Mouse (Mus musculus): ENCODE measurements around the gene Ube2cbp. TPM values are rescaled to one million over a fixed set of nuclear protein-coding genes. Genes with fewer than 3 reads are reported as not detected.

The Ube2cbp gene
- total and polyA plus RNA-seq, 3 experiments = 3.3 to 6.4 (median 5.5) TPM

GRCm38 (mm10) chr9:86447431-86447830, 17.3 kb downstream of the Ube2cbp start:
- H3K4me1 ChIP-seq (ENCODE audit: control insufficient read depth in 1 of 2, insufficient read depth in 2 of 2) = peaks cover 0 to 11% of the 10 kb centered on the region in 2 experiments; a peak in 2 of 4 replicates
- no peak overlapping the region for H3K9ac ChIP-seq (ENCODE audit: insufficient read depth, low read depth)
- H3K36me3 ChIP-seq (replicated peaks in 1 of 2; ENCODE audit: control insufficient read depth in 1 of 2, insufficient read depth in 1 of 2, low read length in 1 of 2) = no peaks in the 10 kb centered on the region
- dilution Hi-C loops (cut with MboI; ENCODE audit: extremely low pct_ligation_motif_present, extremely low pct_unique_long_range_greater_than_20kb, low sequenced_read_pairs) = no loop called here
- no peaks in the 10 kb centered on the region for H3K9me3 ChIP-seq (replicated peaks; ENCODE audit: low read length)
- TF ChIP-seq PAX5 (IDR thresholded peaks at IDR 0.05; ENCODE audit: low read length) (no peak), CHD2 (IDR thresholded peaks at IDR 0.05; ENCODE audit: low read length) (no peak), JUN (IDR thresholded peaks at IDR 0.05; ENCODE audit: insufficient read depth, low read depth, low read length) (no peak), JUND (conservative IDR thresholded peaks at IDR 0.05; ENCODE audit: low read depth, low read length) (no peak), MXI1 (IDR thresholded peaks at IDR 0.05; ENCODE audit: low read depth, low read length) (no peak), NELFE (IDR thresholded peaks at IDR 0.05; ENCODE audit: low read depth, low read length) (no peak), USF2 (conservative IDR thresholded peaks at IDR 0.05; ENCODE audit: low read depth, low read length) (no peak), KAT2A (IDR thresholded peaks at IDR 0.05; ENCODE audit: insufficient replicate concordance, low read length) (no peak), SMC3 (IDR thresholded peaks at IDR 0.05; ENCODE audit: low read depth, low read length) (no peak), MEF2A (IDR thresholded peaks at IDR 0.05; ENCODE audit: borderline replicate concordance, low read depth, low read length) (no peak), ZC3H11A (IDR thresholded peaks at IDR 0.05; ENCODE audit: low read depth, low read length) (no peak), MYC (IDR thresholded peaks at IDR 0.05; ENCODE audit: low read depth, low read length) (no peak), E2F4 (IDR thresholded peaks at IDR 0.05; ENCODE audit: insufficient replicate concordance, low read depth, low read length) (no peak), MAZ (IDR thresholded peaks at IDR 0.05; ENCODE audit: low read depth, low read length) (no peak), TCF12 (IDR thresholded peaks at IDR 0.05; ENCODE audit: low read depth, low read length) (no peak), MAFK (IDR thresholded peaks at IDR 0.05; ENCODE audit: insufficient replicate concordance, low read length) (no peak), USF1 (IDR thresholded peaks at IDR 0.05; ENCODE audit: low read depth, low read length) (no peak), ETS1 (conservative IDR thresholded peaks at IDR 0.05; ENCODE audit: low read depth, low read length) (no peak)
- DNase-seq (ENCODE audit: extremely low read depth) = no peak
- no peaks in the 10 kb centered on the region for H3K27me3 ChIP-seq (replicated peaks)
- H3K4me2 ChIP-seq (ENCODE audit: insufficient read depth, low read depth, poor library complexity, severe bottlenecking) = no peak overlapping the region
- in situ Hi-C loops (cut with MboI; ENCODE audit: low pct_ligation_motif_present, low pct_unique_long_range_greater_than_20kb, low sequenced_read_pairs) = no loop called here
- H3K4me3 ChIP-seq (replicated peaks in 1 of 3; ENCODE audit: low read depth in 2 of 3, low read length in 2 of 3, poor library complexity in 1 of 3) = no peak overlapping the region
- H3K27ac ChIP-seq (ENCODE audit: insufficient read depth, low read depth) = no peak overlapping the region
- no peaks in the 10 kb centered on the region for H3K79me2 ChIP-seq (replicated peaks; ENCODE audit: control insufficient read depth, extremely low read depth, insufficient read depth, poor library complexity, severe bottlenecking)

- H3K79me2 ChIP-seq (replicated peaks; ENCODE audit: control insufficient read depth, extremely low read depth, insufficient read depth, poor library complexity, severe bottlenecking) = no peaks in the 10 kb centered on the region
- DNase-seq (ENCODE audit: extremely low read depth) = no peak
- TF ChIP-seq JUND (conservative IDR thresholded peaks at IDR 0.05; ENCODE audit: low read depth, low read length) = no peak
- no peak for TF ChIP-seq UBTF (IDR thresholded peaks at IDR 0.05; ENCODE audit: low read depth, low read length)
- no peak for TF ChIP-seq KAT2A (IDR thresholded peaks at IDR 0.05; ENCODE audit: insufficient replicate concordance, low read length)
- no peak for TF ChIP-seq ZC3H11A (IDR thresholded peaks at IDR 0.05; ENCODE audit: low read depth, low read length)
- no peak for TF ChIP-seq RAD21 (IDR thresholded peaks at IDR 0.05; ENCODE audit: low read depth, low read length)
- no peak for TF ChIP-seq BHLHE40 (IDR thresholded peaks at IDR 0.05; ENCODE audit: low read depth, low read length)
Observed at GRCm38 (mm10) chr9:86446847-86447246, 17.9 kb downstream of the Ube2cbp start.

More at GRCm38 (mm10) chr9:86446847-86447246, 17.9 kb downstream of the Ube2cbp start:
- Histone ChIP-seq H3K4me1 (ENCODE audit: control insufficient read depth in 1 of 2, insufficient read depth in 2 of 2) (peaks cover 0 to 9% of the 10 kb centered on the region in 2 experiments; a peak in 2 of 4 replicates), H3K36me3 (replicated peaks in 1 of 2; ENCODE audit: control insufficient read depth in 1 of 2, insufficient read depth in 1 of 2, low read length in 1 of 2) (no peaks in the 10 kb centered on the region), H3K4me3 (replicated peaks in 1 of 3; ENCODE audit: low read depth in 2 of 3, low read length in 2 of 3, poor library complexity in 1 of 3) (no peak overlapping the region), H3K27ac (ENCODE audit: insufficient read depth, low read depth) (no peak overlapping the region), H3K9ac (ENCODE audit: insufficient read depth, low read depth) (no peak overlapping the region), H3K4me2 (ENCODE audit: insufficient read depth, low read depth, poor library complexity, severe bottlenecking) (no peak overlapping the region), H3K27me3 (replicated peaks) (no peaks in the 10 kb centered on the region), H3K9me3 (replicated peaks; ENCODE audit: low read length) (no peaks in the 10 kb centered on the region)
- in situ Hi-C loops (cut with MboI; ENCODE audit: low pct_ligation_motif_present, low pct_unique_long_range_greater_than_20kb, low sequenced_read_pairs) = no loop called here
- dilution Hi-C loops (cut with MboI; ENCODE audit: extremely low pct_ligation_motif_present, extremely low pct_unique_long_range_greater_than_20kb, low sequenced_read_pairs) = no loop called here

All from CH12.LX (cell line).